Mouse (Mus musculus) G1E (cell line): ENCODE results near the gene Btn1a1.

Source experiments
- CTCF ChIP-seq: IDR thresholded peaks from 2 replicates; pipeline ENCODE4 v1.5.1; 2012; ENCODE audit warnings: low read depth, low read length, inconsistent platforms, mixed read lengths
- GATA1 ChIP-seq: IDR thresholded peaks from 2 replicates; pipeline ENCODE4 v1.6.1; 2012; ENCODE audit warnings: borderline replicate concordance, low read length, inconsistent platforms, mixed read lengths
- POLR2AphosphoS5 ChIP-seq: IDR thresholded peaks from 2 replicates; pipeline ENCODE4 v1.6.1; 2012; ENCODE audit warnings: low read depth, low read length, inconsistent platforms; ENCODE audit not compliant: insufficient replicate concordance
- TAL1 ChIP-seq: conservative IDR thresholded peaks from 2 replicates; pipeline ENCODE4 v1.6.1; 2012; ENCODE audit warnings: low read depth, low read length, inconsistent platforms, mixed read lengths

- TF ChIP-seq GATA1: no peak
- no peak for TF ChIP-seq CTCF
- no peak for TF ChIP-seq TAL1
- no peak for TF ChIP-seq POLR2AphosphoS5
Observed at GRCm38 (mm10) chr13:23422351-23422750, 43.4 kb downstream of the Btn1a1 start.
